Mouse (Mus musculus) intestine, embryonic 14.5 days (tissue): ENCODE data around the gene Arhgap8. TPM values are rescaled to one million over a fixed set of nuclear protein-coding genes. Genes with fewer than 3 reads are reported as not detected.

Experiments used
- ATAC-seq: fragments of 200-750 bp; cut with Nextera tagmentation; replicated peaks from 2 replicates; pipeline ENCODE4 v1.8.0; 2017; ENCODE audit warnings: low read depth, moderate number of reproducible peaks, moderate TSS enrichment, moderate library complexity; ENCODE audit not compliant: low FRiP score, low TSS enrichment
- DNase-seq: peaks from one replicate; pipeline ENCODE4 v3.0.0-alpha.2; 2018; ENCODE audit warnings: low spot score
- H3K27ac ChIP-seq: fragments of 300-500 bp; sonication (generic); 2 replicates; pipeline ENCODE4 v1.5.1; 2014; ENCODE audit warnings: low read depth, mild to moderate bottlenecking, control low read depth
- H3K27me3 ChIP-seq: fragments of 300-500 bp; sonication (generic); replicated peaks from 2 replicates; pipeline ENCODE4 v1.6.1; 2014; ENCODE audit warnings: low read length, control low read depth; ENCODE audit not compliant: control insufficient read depth, insufficient read depth
- H3K36me3 ChIP-seq: fragments of 300-500 bp; sonication (generic); 2 replicates; pipeline ENCODE4 v1.6.1; 2014; ENCODE audit warnings: low read length, control low read depth; ENCODE audit not compliant: control insufficient read depth, insufficient read depth
- H3K4me1 ChIP-seq: fragments of 300-500 bp; sonication (generic); replicated peaks from 2 replicates; pipeline ENCODE4 v1.6.1; 2014; ENCODE audit warnings: low read length, control low read depth, mixed read lengths; ENCODE audit not compliant: control insufficient read depth, insufficient read depth
- H3K4me2 ChIP-seq: fragments of 300-500 bp; sonication (generic); 2 replicates; pipeline ENCODE4 v1.6.1; 2014; ENCODE audit warnings: low read length
- H3K4me3 ChIP-seq: fragments of 300-500 bp; sonication (generic); 2 replicates; pipeline ENCODE4 v1.5.1; 2014; ENCODE audit warnings: low read depth, low read length, control low read depth, mixed read lengths
- H3K9ac ChIP-seq: fragments of 300-500 bp; sonication (generic); 2 replicates; pipeline ENCODE4 v1.6.1; 2014; ENCODE audit warnings: mild to moderate bottlenecking, low read length
- H3K9me3 ChIP-seq: fragments of 300-500 bp; sonication (generic); 2 replicates; pipeline ENCODE4 v1.6.1; 2016; ENCODE audit warnings: low read length, control low read depth; ENCODE audit not compliant: control insufficient read depth
- WGBS: fragments of 180-500 bp; shearing (Covaris S2); extraction: QIAGEN DNeasy Blood & Tissue Kit; methylation state at CpG from one replicate; pipeline ENCODE4 v1.1.7; 2014; 5-methylcytosine and 5-hydroxymethylcytosine counted together
- polyA plus RNA-seq: library from polyadenylated mRNA; unstranded; fragments of >200 nt; fragmentation: Nextera tagmentation; extraction: Ambion mirVana; gene quantifications from 2 replicates; pipeline ENCODE4 v1.2.1, GENCODE M21; 2014

Arhgap8 gene
- polyA plus RNA-seq, 1 experiment from 2014 or later: 15.2 TPM

DNA sequence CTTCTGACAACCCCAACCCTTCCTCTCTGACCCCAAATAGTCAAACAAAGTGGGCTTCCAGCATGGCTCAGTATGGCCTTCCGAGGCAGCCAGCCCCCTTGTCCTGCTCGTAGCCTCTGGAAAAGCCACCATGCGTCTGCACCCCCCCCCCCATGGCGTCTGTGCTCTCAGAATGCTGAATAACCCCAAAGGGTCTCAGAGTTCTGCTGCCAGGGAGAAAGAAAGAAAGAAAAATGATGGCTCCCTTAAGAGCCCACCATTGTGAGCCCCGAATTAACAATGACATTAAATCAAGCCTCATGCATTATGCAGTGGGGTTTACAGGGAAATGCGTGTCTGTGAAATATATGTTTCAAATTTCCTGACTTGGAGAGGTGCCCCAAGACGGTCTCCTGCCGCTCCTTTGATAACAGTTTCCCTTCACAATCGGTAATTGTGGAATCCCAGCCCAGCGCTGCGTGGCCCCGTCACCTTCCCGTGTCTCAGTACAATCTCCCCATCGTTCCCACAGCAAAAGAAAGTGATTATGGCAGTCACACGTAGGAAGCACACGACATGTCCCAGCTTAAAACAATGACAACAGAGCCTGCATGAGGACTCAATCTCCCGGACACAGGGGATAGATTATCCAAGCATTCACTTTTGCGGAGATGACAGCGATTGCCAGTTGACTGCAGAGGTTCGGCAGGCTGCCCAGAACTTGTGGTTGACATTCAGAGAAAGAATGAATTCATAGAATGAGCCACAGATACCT is 55.7 kb downstream of the Arhgap8 start:
- Histone ChIP-seq H3K4me2 (no peak overlapping the region), H3K36me3 (no peaks in the 10 kb centered on the region), H3K9ac (no peak overlapping the region), H3K27me3 (no peaks in the 10 kb centered on the region), H3K4me1 (no peaks in the 10 kb centered on the region), H3K27ac (no peak overlapping the region), H3K4me3 (no peak overlapping the region), H3K9me3 (no peaks in the 10 kb centered on the region)
- DNase-seq (no peak), ATAC-seq (no peak)
- 70% methylated on average over 20 of the region's 20 CpGs for WGBS

GRCm38 (mm10) chr15:84778587-84778986 is 58.7 kb downstream of the Arhgap8 start:
- Histone ChIP-seq H3K9me3 (no peaks in the 10 kb centered on the region), H3K9ac (no peak overlapping the region), H3K36me3 (no peaks in the 10 kb centered on the region), H3K27ac (no peak overlapping the region), H3K27me3 (no peaks in the 10 kb centered on the region), H3K4me3 (no peak overlapping the region), H3K4me1 (no peaks in the 10 kb centered on the region), H3K4me2 (no peak overlapping the region)
- ATAC-seq: no peak
- DNase-seq: no peak
- 50% methylated on average over 5 of the region's 5 CpGs for whole genome bisulfite sequencing

DNA sequence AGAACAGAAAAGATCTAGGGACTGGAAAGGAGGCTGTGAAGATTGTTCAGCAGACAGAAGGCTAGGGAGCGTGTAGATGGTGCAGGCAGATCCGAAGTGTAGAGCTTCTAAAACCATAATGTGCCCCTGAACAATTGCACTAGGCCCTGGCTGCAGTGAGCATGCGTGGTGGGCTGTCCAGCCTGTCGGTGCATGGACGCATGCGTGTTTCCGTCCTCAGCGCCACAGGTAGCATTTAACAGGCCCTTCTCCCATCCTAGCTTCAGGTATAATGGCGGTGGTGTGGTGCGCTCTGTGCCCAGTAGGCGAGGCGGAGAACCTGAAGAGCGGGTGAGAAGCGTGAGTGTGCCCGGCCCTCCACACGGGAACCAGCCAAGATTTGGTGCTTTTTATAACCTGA is 65.0 kb downstream of the Arhgap8 start:
- no peak for DNase-seq
- Histone ChIP-seq H3K27me3 (no peaks in the 10 kb centered on the region), H3K9ac (no peak overlapping the region), H3K9me3 (no peaks in the 10 kb centered on the region), H3K4me3 (no peak overlapping the region), H3K27ac (no peak overlapping the region), H3K36me3 (no peaks in the 10 kb centered on the region), H3K4me2 (no peak overlapping the region), H3K4me1 (no peaks in the 10 kb centered on the region)
- ATAC-seq: no peak
- WGBS: 94% methylated on average over 16 of the region's 16 CpGs

DNA sequence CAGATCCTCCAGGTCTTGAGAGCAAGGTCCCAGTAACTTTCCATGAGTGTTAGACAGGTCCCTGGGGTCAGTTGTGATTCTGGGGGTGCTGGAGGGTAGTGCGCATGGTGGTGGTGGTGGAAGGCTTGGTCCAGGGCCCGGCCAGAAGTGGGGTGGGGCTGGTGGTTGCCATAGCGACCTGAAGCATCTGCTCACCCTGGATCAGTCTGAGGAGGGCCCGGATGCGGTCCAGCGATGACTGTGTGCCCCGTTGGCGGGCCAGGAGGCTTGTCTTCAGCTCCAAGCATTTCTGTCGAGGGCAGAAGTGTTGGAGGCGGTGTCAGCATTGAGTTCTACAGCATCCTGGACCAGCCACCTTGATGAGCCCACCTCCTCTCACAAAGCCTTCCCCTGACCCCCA is 67.3 kb downstream of the Arhgap8 start:
- no peak overlapping the region for H3K27ac ChIP-seq
- no peaks in the 10 kb centered on the region for H3K9me3 ChIP-seq
- no peak for ATAC-seq
- H3K36me3 ChIP-seq: peaks cover 4% of the 10 kb centered on the region; the same call in 1 of the 2 replicates
- no peak for DNase-seq
- no peaks in the 10 kb centered on the region for H3K27me3 ChIP-seq
- 87% methylated on average over 10 of the region's 10 CpGs for WGBS
- H3K4me3 ChIP-seq: no peak overlapping the region
- H3K4me1 ChIP-seq: no peaks in the 10 kb centered on the region
- H3K9ac ChIP-seq: no peak overlapping the region
- no peak overlapping the region for H3K4me2 ChIP-seq

- ATAC-seq (no peak), DNase-seq (no peak)
- Histone ChIP-seq H3K4me2 (no peak overlapping the region), H3K4me3 (no peak overlapping the region), H3K36me3 (peaks cover 4% of the 10 kb centered on the region; the same call in 1 of the 2 replicates), H3K27me3 (no peaks in the 10 kb centered on the region), H3K4me1 (no peaks in the 10 kb centered on the region), H3K9ac (no peak overlapping the region), H3K9me3 (no peaks in the 10 kb centered on the region), H3K27ac (no peak overlapping the region)
- 86% methylated on average over 5 of the region's 5 CpGs for WGBS
These were observed 73.8 kb downstream of the Arhgap8 start for GRCm38 (mm10) chr15:84793649-84794048.

- ATAC-seq (no peak), DNase-seq (no peak)
- Histone ChIP-seq H3K27ac (no peak overlapping the region), H3K27me3 (no peaks in the 10 kb centered on the region), H3K4me2 (no peak overlapping the region), H3K4me1 (no peaks in the 10 kb centered on the region), H3K4me3 (no peak overlapping the region), H3K9me3 (no peaks in the 10 kb centered on the region), H3K9ac (no peak overlapping the region), H3K36me3 (no peaks in the 10 kb centered on the region)
- WGBS: 93% methylated on average over 5 of the region's 5 CpGs
These were observed 80.3 kb downstream of the Arhgap8 start for GRCm38 (mm10) chr15:84800132-84800531.

- Histone ChIP-seq H3K27me3 (no peaks in the 10 kb centered on the region), H3K27ac (no peak overlapping the region), H3K4me2 (no peak overlapping the region), H3K9me3 (no peaks in the 10 kb centered on the region), H3K9ac (no peak overlapping the region), H3K4me1 (no peaks in the 10 kb centered on the region), H3K4me3 (no peak overlapping the region), H3K36me3 (no peaks in the 10 kb centered on the region)
- ATAC-seq (no peak), DNase-seq (peak; percentile 72)
- WGBS: 37% methylated on average over 3 of the region's 3 CpGs
These were observed 83.8 kb downstream of the Arhgap8 start for GRCm38 (mm10) chr15:84803685-84804084.

DNA sequence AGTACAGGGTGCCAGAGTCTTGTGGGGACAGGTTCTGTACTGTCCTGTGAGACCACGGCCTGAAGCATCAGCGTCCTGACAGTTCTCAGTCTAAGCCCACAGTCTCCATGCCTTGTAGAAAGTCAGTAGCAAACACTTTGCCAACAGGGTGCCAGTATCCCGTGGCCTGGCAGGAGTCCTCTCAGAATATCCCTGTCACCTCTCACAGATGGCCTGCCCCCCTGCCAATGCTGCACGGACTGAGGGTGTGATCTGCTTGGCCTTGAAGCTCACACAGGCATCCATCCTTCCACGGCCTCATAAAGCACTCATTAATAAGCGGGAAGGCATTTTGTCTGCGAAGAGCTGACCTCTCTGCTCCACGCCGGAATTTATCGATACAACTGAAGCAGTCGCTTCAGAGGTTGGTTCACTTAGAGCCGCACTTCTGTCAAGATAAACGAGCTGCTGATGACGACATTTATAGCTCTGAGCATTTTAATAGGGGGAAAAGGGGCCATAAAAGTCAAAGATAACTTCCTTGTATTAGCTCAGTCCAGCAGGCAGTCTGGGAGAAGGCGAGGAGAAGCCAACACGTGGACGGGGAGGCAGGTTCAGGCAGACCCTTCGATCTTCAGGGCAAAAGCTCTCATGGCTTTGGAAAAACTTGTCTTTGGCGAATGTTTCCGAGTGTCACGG is 89.6 kb downstream of the Arhgap8 start:
- 39% methylated on average over 21 of the region's 21 CpGs for WGBS
- Histone ChIP-seq H3K9me3 (no peaks in the 10 kb centered on the region), H3K36me3 (no peaks in the 10 kb centered on the region), H3K9ac (no peak overlapping the region), H3K4me1 (no peaks in the 10 kb centered on the region), H3K4me2 (no peak overlapping the region), H3K27ac (no peak overlapping the region), H3K27me3 (no peaks in the 10 kb centered on the region), H3K4me3 (no peak overlapping the region)
- DNase-seq: peak; percentile 55
- peak; percentile 62; the same call in 1 of the 2 replicates for ATAC-seq

DNA sequence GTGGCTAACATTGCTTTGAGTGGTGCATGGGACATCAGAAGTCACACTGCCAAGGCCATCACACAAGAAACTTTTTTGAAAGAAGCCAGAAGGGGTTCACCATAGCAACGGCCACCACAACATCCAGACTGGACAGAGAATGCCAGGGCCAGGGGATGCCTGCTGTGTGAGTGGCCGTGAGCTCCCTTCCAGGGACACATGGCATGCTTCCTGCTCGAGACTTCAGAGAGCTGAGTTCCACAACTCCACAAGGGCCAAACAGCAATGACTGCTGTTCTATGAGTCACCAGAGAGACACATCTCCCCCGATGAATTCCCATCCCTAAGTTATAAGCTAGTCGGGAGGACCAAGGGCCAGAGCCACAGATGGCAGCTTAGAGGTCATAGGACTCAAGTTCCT is 91.3 kb downstream of the Arhgap8 start:
- Histone ChIP-seq H3K27me3 (no peaks in the 10 kb centered on the region), H3K4me3 (no peak overlapping the region), H3K9me3 (no peaks in the 10 kb centered on the region), H3K36me3 (no peaks in the 10 kb centered on the region), H3K27ac (no peak overlapping the region), H3K4me2 (no peak overlapping the region), H3K9ac (no peak overlapping the region), H3K4me1 (no peaks in the 10 kb centered on the region)
- 76% methylated on average over 5 of the region's 5 CpGs for WGBS
- no peak for DNase-seq
- ATAC-seq: no peak
